Mouse (Mus musculus): Measurements from ENCODE around the gene Tmc3.

- no peak for TF ChIP-seq CTCF (IDR thresholded peaks at IDR 0.05; ENCODE audit: low read depth)
- no peak for TF ChIP-seq EP300 (IDR thresholded peaks at IDR 0.05; ENCODE audit: low read depth)
Observed at GRCm38 (mm10) chr7:83627369-83627768, 42.6 kb downstream of the Tmc3 start.

Data from liver, embryonic 14.5 days (tissue).